Mouse (Mus musculus) liver, embryonic 18 days (tissue): ENCODE measurements around the gene Gm7971. TPM values are rescaled to one million over a fixed set of nuclear protein-coding genes. Genes with fewer than 3 reads are reported as not detected.

Experiments
- polyA plus RNA-seq: library from polyadenylated mRNA; depleted of rRNA; stranded (reverse); fragments of >200 nt; gene quantifications from 2 replicates; pipeline ENCODE4 v1.2.3, GENCODE M21; 2012; rRNA removed

Gene Gm7971
- not detected in 2 replicates for polyA plus RNA-seq

GRCm38 (mm10) chr5:95594775-95595174, at the start of gene Gm7971:
Gm7971 (minus strand) TSS chr5:95594875.

Other genes with a start within 250 kb of the Gm7971 start
- not detected in 2 replicates for gene D5Ertd577e, start 138.1 kb downstream of the Gm7971 start, polyA plus RNA-seq
- not detected in 2 replicates for gene Gm3286, start 84.1 kb downstream of the Gm7971 start, polyA plus RNA-seq
- gene Gm7978, start 141.3 kb upstream of the Gm7971 start, polyA plus RNA-seq = not detected in 2 replicates
- not detected in 2 replicates for gene Gm7982, start 147.1 kb upstream of the Gm7971 start, polyA plus RNA-seq
- gene E330014E10Rik, start 181.1 kb upstream of the Gm7971 start, polyA plus RNA-seq = not detected in 2 replicates